Mouse (Mus musculus): ENCODE results near the gene Ttll11.

Gene Ttll11

DNA sequence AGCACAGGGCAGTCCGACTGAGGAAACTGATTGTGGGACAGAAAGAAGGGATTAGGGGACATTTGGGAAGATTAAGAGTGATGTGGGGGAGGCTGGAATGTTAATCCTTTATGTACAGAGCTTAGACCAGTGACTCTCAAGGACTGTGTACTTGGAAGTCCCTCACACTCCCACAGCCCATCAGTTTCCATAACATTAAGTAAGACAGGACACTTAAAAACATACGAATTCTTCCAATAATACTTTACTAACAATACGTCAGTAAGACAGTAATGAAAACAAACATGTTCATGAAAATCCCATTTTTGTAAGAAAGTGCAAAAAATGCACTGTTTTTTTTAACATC, 127.6 kb downstream of the Ttll11 start:
- DNase-seq (ENCODE audit: low spot score): no peak

DNA sequence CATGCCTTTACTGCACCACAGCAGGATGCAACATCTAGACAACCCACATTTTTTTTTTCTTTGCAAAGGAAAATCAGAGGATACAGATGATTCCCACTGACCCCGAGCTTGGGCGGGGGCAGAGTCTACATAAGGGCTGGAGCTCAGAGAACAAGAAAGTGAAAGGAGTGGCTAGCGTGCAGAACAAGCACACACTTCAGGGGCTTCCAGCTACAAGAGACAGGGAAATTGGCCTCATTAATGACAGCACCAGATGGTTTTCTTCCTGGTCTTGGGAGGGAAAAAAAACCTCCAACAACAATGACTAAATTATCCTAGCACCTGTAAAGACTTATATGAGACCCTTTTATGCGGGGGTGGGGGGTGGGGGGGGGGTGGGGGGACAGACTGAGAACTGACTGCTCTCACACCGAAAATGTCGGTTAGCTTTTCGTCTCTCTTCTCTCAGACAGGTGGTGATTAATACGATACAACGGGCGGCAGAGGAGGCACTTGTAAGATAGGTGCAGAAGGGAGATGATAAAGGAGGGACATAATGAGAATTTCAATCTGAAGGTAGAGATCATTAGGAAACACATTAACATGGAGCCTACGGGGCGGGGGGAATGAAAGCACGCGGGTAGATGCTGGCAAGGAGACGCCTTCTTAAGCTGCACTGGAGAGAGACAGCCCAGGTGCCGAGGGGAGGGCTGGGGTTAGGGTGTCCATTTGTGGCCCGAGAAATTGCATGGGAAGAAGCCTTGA, 128.1 kb downstream of the Ttll11 start:
- DNase-seq (ENCODE audit: low spot score): no peak

- DNase-seq (ENCODE audit: low spot score): no peak
Measured at GRCm38 (mm10) chr2:35849632-35850230, 130.0 kb downstream of the Ttll11 start.

DNA sequence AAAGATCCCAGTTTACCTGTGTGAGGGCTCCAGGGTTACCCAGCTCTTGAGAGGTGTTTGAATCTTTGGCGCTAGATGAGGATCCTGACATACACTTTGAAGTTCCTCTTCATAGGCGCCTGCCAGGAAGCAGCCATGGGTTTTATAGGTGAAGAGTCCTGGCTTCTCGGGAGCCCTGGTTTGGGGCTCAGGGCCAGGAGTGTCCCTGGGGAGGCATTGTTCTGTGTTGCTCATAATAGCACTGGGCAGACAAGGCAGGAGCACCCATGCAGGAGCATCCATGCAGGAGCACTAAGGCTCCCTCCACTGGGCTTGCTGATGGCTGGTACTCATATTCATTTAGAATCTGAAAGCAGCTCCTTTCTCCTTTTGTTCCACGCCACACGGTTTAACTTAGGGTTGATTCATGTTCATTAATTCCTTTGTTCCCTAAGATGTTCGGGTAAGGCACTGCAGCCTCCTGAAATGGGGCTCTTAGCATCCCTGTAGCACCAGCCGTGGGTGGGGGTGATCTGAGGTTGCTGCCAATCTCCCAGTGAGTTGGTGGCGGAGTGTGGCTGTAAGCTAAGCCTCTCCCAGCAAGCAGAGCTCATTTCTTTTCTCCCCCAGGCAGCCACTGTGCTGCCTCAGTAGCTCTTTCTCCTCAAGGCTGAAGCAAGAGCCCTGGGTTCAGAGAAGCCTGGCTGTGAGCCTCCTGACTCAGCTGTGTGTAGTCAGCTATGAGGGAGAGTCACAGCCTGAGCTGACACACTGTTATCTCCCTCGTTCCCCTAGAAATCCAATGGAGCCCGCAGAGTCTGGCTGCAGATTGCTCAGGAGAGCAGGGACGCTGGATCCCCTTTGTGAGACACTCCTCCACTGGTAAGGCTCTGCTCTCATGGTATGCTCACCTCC, 133.9 kb downstream of the Ttll11 start:
- DNase-seq (ENCODE audit: low spot score): no peak

GRCm38 (mm10) chr2:35843896-35844690, 135.6 kb downstream of the Ttll11 start:
- no peak for DNase-seq (ENCODE audit: low spot score)

DNA sequence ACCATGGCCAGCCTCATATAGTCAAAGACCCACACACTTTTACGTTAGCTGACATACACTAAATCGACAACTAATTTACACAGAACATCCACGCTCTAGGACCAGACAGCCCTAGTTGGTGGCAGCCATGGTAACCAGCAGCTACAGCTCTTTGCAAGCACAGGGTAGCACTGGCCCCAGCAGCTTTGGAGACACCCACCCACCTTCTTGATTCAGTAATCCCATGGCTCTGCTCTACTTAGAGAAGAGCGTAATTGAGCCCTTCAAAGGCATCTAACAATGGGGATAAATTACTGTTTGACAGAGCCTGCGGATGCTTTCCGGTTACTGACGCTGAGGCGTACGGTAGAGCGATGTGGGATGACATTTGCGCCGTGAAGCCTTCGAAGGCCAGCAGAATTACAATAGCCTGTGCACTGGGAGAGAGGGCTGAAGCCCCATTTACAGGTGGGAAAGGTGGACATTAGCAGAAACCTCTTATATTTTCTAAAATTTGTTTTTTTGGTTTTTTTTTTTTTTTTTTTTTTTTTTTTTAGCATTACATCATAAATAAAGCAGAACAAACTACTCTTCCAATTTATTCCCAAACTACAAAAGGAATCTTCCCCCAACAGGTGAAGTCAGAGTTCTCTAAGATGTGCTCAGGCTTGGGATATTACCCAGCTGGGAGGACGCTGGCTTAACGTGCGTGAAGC, 136.8 kb downstream of the Ttll11 start:
- no peak for DNase-seq (ENCODE audit: low spot score)

- no peak for DNase-seq (ENCODE audit: low spot score)
Measured at GRCm38 (mm10) chr2:35841841-35842420, 137.8 kb downstream of the Ttll11 start.

DNA sequence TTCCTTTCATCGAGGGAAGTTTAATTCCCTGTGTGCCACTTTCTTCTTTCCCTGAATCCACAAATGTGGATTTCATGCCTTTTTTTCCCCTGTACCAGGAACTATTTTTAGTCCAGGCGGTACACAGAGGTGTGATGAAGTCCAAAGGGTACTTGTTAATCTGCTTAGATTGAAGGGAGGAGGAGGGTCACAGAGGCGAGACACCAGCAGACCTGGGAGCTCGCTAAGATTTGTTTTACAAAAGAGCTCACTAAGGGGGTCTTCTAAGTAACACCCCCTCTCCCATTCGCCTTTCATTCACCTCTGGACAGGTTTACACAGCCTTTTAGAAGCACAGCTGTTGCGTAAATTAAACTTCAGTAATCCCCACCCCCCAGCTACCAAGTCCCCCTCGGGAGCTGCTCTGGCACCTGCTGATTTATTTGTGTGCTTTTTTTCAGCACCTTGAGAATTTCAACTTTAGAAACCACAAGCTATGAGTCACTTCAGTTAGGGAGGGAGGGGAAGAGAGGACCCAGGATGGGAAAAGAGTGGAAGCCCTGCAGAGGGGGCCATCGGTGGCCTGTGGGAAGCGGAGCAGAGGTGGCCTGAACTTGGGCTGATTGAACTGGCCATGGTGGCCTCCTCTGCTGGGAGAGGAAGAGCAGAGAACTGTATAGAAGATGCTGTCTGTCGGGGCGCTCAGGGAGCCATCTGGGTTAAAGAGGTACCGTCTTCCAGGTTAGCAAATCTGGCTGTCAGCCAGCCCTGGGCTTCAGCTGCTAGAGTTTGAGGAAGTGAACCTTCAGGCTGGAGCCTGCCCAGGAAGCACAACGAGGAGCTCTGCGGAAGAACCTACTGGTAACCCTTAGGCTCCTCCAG, 138.5 kb downstream of the Ttll11 start:
- peak; percentile 17 for DNase-seq (ENCODE audit: low spot score)

GRCm38 (mm10) chr2:35838751-35839479, 140.8 kb downstream of the Ttll11 start:
- DNase-seq (ENCODE audit: low spot score): no peak

DNA sequence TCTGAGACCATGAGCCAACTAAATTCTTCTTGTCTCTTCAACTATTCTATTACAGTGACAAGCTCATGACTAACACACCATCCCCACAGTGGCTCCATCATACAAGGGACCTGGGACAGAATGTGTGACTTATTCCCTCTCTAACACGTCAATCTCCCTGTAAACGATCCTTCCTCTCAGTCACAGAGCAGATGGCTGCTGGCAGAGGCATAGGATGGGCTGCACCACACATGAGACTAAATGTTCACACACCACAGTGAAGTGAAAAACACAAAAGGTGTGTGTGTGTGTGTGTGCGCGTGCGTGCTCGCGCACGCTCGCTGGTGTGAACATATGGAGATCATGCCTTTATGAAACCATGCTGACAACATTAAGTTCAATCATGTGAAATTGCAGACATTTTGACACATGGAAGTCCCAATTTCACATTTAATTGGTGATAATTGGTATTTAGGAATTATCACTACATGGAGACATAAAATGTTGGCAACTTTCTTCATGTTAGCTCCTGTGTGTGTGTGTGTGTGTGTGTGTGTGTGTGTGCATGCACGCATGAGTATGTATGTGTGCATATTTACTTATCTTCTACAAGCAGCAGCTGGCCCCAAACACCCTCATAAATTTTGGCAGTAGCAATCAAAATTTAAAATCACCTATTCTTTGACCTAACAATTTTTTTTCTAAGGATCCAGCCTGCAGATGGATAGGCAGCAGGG, 145.4 kb downstream of the Ttll11 start:
- no peak for DNase-seq (ENCODE audit: low spot score)

DNA sequence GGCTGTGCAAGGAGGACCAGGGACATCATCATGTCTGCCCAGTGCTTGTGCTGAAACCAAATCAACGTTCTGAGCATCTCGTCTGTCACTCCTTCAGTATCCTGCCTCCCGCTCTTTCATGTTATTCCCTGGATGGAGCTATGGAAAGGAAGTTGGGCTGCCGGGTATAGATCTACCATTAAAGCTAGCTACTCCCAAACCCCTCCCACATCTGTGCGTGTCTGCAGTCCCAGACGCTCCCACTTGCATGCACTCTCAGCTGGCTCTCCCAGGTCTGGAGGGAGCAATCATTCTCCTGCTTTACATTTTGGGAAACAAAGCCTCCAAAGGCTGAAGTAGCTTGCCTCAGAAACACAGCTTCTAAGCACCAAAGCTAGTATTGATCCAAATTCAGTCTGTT, 146.2 kb downstream of the Ttll11 start:
- no peak for DNase-seq (ENCODE audit: low spot score)

DNA sequence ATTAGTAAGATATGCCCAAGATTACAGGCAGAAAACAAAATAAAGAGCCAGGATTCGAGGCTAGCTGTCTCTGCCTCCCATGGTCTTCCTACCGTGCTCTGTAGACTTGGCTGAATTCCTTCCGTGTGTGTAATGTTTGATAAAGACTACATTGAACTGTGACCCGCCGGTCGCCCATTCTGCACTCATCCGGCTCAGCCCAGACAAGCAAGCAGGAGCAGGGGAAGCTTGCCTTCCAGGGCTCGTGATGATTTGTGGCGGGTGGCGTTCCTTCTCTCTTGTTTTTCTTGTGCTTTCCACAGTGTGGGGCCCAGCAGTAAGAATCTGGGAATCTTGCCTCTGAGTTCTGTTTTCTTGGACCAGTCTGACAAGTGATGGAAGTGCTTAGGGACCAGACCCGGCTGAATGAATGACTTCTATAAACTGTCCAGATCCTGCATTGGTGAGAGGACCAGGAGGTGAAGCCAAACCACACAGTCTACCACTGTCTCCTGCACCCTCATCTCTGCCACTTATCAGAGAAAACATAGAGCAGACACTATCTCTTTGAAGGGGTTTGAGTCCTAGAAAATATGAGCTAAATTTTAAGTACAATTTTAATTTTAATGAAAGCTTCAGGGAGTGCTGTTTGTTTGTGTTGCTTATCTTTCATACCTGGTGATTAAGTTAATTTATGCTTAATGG, 146.8 kb downstream of the Ttll11 start:
- peak; percentile 18 for DNase-seq (ENCODE audit: low spot score)

DNA sequence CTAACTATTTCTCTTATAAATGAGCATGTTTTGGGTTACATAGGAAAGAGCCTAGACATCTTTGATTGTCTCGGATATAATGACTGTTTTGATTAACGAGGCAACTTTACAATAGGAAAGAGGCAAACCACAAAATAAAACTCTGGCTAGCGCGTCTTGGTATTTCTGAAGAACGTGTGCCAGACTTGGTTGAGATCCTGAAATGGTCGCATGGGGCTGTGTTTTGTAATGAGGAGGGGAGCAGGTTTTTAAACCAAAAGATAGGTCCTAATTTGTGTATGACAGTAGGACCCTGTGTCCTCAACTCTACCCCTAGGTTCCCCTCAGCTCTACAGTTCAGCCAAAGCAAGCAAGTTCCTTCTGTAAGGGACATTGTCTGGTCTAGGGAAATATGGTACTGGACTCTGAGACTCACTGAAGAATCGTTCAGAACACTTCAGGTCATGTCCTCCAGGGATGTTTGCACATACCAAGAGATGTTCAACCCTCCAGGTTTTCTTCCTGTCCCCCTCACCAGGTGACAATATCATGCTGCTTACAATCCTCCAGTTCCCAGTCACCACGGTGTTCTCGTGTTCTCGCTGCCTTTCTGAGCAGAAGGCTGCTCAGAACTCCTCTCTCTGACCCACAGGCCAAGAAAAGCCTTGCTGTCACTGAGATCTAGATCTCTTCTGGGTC, 147.7 kb downstream of the Ttll11 start:
- DNase-seq (ENCODE audit: low spot score): no peak

DNA sequence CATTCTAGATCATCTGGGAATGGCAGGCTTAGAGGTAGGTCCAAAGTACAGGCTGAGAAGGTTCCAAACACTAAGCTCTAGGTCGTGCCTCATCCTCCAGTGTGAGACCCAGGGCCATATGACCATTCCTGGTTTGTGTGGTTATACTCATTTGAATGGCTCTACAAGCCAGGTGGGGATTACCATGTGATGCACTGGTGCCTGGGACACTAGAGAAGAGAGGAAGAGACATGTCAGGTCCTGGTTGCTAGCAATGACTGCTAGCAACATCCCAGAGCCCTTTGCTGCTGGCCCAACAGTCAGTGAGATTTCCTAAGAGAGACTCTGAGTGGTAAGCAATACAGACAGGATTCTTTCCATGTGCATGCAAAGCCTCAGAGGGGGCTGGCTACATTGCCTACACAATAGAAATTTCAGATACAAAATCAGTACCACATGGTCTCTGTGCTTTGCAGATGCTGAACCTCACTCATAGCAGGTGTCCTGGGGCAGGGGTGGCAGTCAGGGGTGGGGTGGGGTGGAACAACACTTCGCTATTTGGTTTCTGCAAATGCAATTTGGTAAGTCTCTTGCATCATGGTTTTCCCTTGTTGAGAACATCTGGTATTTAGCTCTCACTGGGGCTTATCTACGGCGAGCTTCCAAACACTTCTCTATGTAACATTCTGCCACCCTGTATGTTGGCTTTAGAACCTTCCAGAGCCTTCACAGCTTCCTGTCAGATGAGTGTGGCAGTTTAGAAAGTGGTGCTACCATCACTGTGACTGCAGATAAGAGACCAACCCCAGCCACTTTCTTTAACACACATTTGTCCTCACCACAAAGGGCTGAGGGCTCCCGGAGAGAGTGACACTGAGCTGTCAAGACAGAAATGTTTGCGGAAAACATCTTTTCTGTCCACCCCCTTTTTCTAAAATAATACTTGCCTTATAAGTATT, 148.5 kb downstream of the Ttll11 start:
- DNase-seq (ENCODE audit: low spot score): no peak

- no peak for DNase-seq (ENCODE audit: low spot score)
Measured at GRCm38 (mm10) chr2:35829136-35829535, 150.6 kb downstream of the Ttll11 start.

GRCm38 (mm10) chr2:35827886-35828285, 151.8 kb downstream of the Ttll11 start:
- no peak for DNase-seq (ENCODE audit: low spot score)

- DNase-seq (ENCODE audit: low spot score): no peak
Measured at GRCm38 (mm10) chr2:35825157-35825556, 154.6 kb downstream of the Ttll11 start.
